Mouse (Mus musculus) midbrain, embryonic 13.5 days (tissue): ENCODE results near the gene Dusp11. TPM values are rescaled to one million over a fixed set of nuclear protein-coding genes. Genes with fewer than 3 reads are reported as not detected.
"Not testable (repeated sequence)": the region's sequence is repeated elsewhere in the genome, so short reads cannot be mapped to it uniquely, and the experiment has no call there.

Source experiments
- ATAC-seq: fragments of 200-750 bp; cut with Nextera tagmentation; 2 replicates; pipeline ENCODE4 v1.8.0; 2017; ENCODE audit warnings: mild to moderate bottlenecking, moderate TSS enrichment, moderate library complexity
- H3K27ac ChIP-seq: fragments of 300-500 bp; sonication (generic); 2 replicates; pipeline ENCODE4 v1.5.1; 2015; ENCODE audit warnings: inconsistent platforms, mild to moderate bottlenecking, moderate library complexity
- H3K27me3 ChIP-seq: fragments of 300-500 bp; sonication (generic); 2 replicates; pipeline ENCODE4 v1.6.1; 2015; ENCODE audit warnings: mild to moderate bottlenecking, inconsistent platforms
- H3K36me3 ChIP-seq: fragments of 300-500 bp; sonication (generic); 2 replicates; pipeline ENCODE4 v1.6.1; 2015; ENCODE audit warnings: mild to moderate bottlenecking, inconsistent platforms
- H3K4me1 ChIP-seq: fragments of 300-500 bp; sonication (generic); replicated peaks from 2 replicates; pipeline ENCODE4 v1.6.1; 2015; ENCODE audit warnings: inconsistent platforms
- H3K4me2 ChIP-seq: fragments of 300-500 bp; sonication (generic); replicated peaks from 2 replicates; pipeline ENCODE4 v1.6.1; 2015; ENCODE audit warnings: moderate library complexity, mild to moderate bottlenecking, inconsistent platforms
- H3K4me3 ChIP-seq: fragments of 300-500 bp; sonication (generic); replicated peaks from 2 replicates; pipeline ENCODE4 v1.5.1; 2015; ENCODE audit warnings: mild to moderate bottlenecking, inconsistent platforms
- H3K9ac ChIP-seq: fragments of 300-500 bp; sonication (generic); replicated peaks from 2 replicates; pipeline ENCODE4 v1.6.1; 2015; ENCODE audit warnings: mild to moderate bottlenecking, inconsistent platforms
- H3K9me3 ChIP-seq: fragments of 300-500 bp; sonication (generic); 2 replicates; pipeline ENCODE4 v1.6.1; 2016; ENCODE audit warnings: mild to moderate bottlenecking, inconsistent platforms
- WGBS: fragments of 180-500 bp; shearing (Covaris S2); methylation state at CpG from one replicate; pipeline ENCODE4 v1.1.7; 2015; 5-methylcytosine and 5-hydroxymethylcytosine counted together
- polyA plus RNA-seq: library from polyadenylated mRNA; unstranded; fragments of >200 nt; fragmentation: Nextera tagmentation; extraction: Ambion mirVana; gene quantifications from 2 replicates; pipeline ENCODE4 v1.2.1, GENCODE M21; 2015

Dusp11 gene
- polyA plus RNA-seq, 1 experiment from 2014 or later: 51.3 TPM

DNA sequence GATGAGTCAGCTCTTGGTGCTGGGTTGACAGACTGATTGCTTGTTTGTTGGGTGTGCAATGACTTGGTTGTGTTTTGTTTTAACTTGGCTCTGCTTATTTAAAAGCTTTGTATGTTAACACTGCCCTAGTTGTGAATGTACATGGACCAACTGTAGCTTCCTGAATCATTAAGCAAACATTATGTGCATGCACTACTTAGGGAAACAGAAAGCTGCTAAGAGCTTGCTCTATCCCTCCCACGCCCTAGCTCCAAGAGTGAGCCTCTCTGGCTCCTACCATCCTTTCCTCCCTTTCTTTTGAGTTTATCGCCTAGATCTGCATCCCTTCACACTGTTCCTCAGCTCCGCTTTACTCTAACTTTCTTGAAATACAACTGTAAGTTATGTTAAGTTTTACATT lies 11.9 kb upstream of the Dusp11 start:
- no peak for ATAC-seq
- Histone ChIP-seq H3K36me3 (no peaks in the 10 kb centered on the region), H3K9me3 (no peaks in the 10 kb centered on the region), H3K4me2 (no peak overlapping the region), H3K9ac (no peak overlapping the region), H3K4me1 (no peaks in the 10 kb centered on the region), H3K4me3 (no peak overlapping the region), H3K27ac (no peak overlapping the region), H3K27me3 (no peaks in the 10 kb centered on the region)
- WGBS: 88% methylated on average over 3 of the region's 3 CpGs

DNA sequence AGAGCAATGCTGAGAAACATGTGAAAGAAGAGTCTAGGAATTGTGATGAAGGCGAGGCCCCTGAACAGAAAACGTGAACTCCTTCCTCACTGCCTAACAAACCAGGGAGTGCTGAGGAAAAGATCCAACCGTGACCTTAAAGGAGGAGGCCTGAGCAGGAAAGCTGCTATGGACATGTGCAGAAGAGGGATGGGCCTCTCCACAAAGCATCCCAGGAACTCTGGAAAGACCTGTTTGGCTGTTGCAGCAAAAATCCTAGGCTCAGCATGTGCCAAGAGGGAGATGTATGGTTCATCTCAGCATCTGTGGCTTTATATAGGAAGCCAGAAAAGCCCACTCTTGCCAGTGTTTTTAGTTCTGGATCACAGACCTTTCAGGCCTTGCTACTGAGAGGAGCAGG lies 11.2 kb upstream of the Dusp11 start:
- Histone ChIP-seq H3K4me2 (no peak overlapping the region), H3K9ac (no peak overlapping the region), H3K27me3 (no peaks in the 10 kb centered on the region), H3K4me1 (no peaks in the 10 kb centered on the region), H3K9me3 (no peaks in the 10 kb centered on the region), H3K36me3 (no peaks in the 10 kb centered on the region), H3K4me3 (no peak overlapping the region), H3K27ac (no peak overlapping the region)
- WGBS: 79% methylated on average over 3 of the region's 3 CpGs
- ATAC-seq: no peak

GRCm38 (mm10) chr6:85969889-85970288 lies 8.4 kb upstream of the Dusp11 start:
- WGBS: 81% methylated on average over 2 of the region's 2 CpGs

DNA sequence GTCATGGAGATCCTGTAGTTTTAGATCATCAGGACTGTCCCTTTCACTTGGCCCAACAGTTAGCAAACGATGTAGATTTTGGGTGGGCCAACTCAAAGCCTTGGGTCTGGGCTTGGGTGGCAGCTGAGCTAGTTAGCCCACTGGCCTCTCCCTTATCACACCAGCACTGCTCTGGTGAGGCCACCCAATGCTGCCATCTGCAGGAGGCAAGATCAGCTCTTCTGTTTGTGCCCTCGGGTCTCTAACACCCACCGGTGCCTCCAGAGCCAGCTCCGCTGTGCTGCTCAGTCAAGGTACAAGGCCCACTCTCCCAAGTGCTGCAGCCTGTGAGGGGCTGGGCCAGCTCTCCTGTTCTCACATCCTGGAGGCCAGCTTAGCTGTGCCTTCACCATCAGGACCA lies 5.2 kb upstream of the Dusp11 start:
- Histone ChIP-seq H3K27me3 (no peaks in the 10 kb centered on the region), H3K27ac (no peak overlapping the region), H3K4me2 (no peak overlapping the region), H3K9ac (no peak overlapping the region), H3K4me1 (peaks cover 4% of the 10 kb centered on the region; the same call in 1 of the 2 replicates), H3K36me3 (no peaks in the 10 kb centered on the region), H3K9me3 (no peaks in the 10 kb centered on the region), H3K4me3 (no peak overlapping the region)
- 77% methylated on average over 4 of the region's 4 CpGs for WGBS
- no peak for ATAC-seq

More at GRCm38 (mm10) chr6:85969889-85970288, 8.4 kb upstream of the Dusp11 start:
- H3K27me3 ChIP-seq: no peaks in the 10 kb centered on the region
- no peak overlapping the region for H3K4me3 ChIP-seq
- no peak overlapping the region for H3K9ac ChIP-seq
- H3K4me1 ChIP-seq: no peaks in the 10 kb centered on the region
- no peaks in the 10 kb centered on the region for H3K36me3 ChIP-seq
- H3K27ac ChIP-seq: no peak overlapping the region
- no peak overlapping the region for H3K4me2 ChIP-seq
- no peak for ATAC-seq
- no peaks in the 10 kb centered on the region for H3K9me3 ChIP-seq

GRCm38 (mm10) chr6:85966081-85966480 lies 4.6 kb upstream of the Dusp11 start:
- not testable (repeated sequence) for H3K9ac ChIP-seq, H3K4me1 ChIP-seq, H3K36me3 ChIP-seq, H3K27ac ChIP-seq, ATAC-seq, H3K4me3 ChIP-seq, H3K27me3 ChIP-seq, H3K9me3 ChIP-seq, H3K4me2 ChIP-seq
- 47% methylated on average over 6 of the region's 6 CpGs for WGBS

GRCm38 (mm10) chr6:85957581-85957980 lies 3.9 kb downstream of the Dusp11 start:
- H3K9ac ChIP-seq: no peak overlapping the region
- H3K4me1 ChIP-seq: peaks cover 24% of the 10 kb centered on the region
- no peaks in the 10 kb centered on the region for H3K9me3 ChIP-seq
- no peak overlapping the region for H3K4me3 ChIP-seq
- WGBS: 95% methylated on average over 3 of the region's 3 CpGs
- peaks cover 43% of the 10 kb centered on the region for H3K36me3 ChIP-seq
- no peak overlapping the region for H3K27ac ChIP-seq
- no peak overlapping the region for H3K4me2 ChIP-seq
- no peaks in the 10 kb centered on the region for H3K27me3 ChIP-seq
- no peak for ATAC-seq

DNA sequence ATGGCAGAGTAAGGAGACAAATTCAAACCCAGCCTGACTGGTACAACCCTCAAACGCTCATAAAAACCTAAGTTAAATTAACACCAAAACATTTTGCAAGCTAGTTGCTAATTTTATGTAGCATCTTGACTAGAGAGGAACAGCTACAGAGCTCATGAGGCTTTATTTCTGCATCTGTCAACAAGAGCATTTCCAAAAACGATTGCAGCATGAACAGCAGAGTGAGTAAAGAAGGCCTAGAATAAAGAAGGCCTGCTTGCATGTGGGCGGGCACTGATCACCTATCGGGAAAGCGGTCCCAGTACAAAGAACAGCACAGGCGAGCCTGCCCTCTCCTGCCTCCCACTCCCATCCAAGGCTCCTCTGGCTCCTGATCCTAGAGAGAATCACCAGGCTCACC lies 12.9 kb downstream of the Dusp11 start:
- no peaks in the 10 kb centered on the region for H3K27me3 ChIP-seq
- no peak overlapping the region for H3K4me2 ChIP-seq
- peaks cover 87% of the 10 kb centered on the region for H3K36me3 ChIP-seq
- H3K4me1 ChIP-seq: no peaks in the 10 kb centered on the region
- no peak overlapping the region for H3K27ac ChIP-seq
- 89% methylated on average over 6 of the region's 6 CpGs for WGBS
- no peak overlapping the region for H3K9ac ChIP-seq
- H3K9me3 ChIP-seq: no peaks in the 10 kb centered on the region
- H3K4me3 ChIP-seq: no peak overlapping the region
- ATAC-seq: no peak

DNA sequence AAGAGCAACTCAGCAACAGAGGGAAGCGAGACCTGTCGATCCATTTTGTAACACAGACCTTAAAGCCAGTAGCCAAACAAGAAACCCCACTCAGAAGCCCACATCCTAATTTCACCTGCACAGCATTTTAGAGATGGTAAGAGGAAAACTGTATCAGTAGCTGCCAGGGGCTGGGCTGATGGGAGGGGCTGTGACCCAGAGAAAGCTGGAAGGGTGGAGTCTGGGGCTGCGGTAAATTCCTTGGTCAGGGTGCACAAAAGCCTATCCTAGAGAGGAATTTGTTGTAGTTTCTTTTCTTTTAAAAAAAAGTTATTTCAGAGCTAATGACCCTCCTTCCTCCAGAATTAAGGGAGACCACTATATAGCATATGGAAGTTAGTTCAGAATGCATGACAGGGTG lies 19.0 kb downstream of the Dusp11 start:
- no peaks in the 10 kb centered on the region for H3K27me3 ChIP-seq
- no peak overlapping the region for H3K4me2 ChIP-seq
- no peaks in the 10 kb centered on the region for H3K4me1 ChIP-seq
- 93% methylated on average over 3 of the region's 3 CpGs for WGBS
- no peak overlapping the region for H3K9ac ChIP-seq
- H3K36me3 ChIP-seq: peaks cover 48% of the 10 kb centered on the region
- H3K27ac ChIP-seq: no peak overlapping the region
- no peak for ATAC-seq
- H3K4me3 ChIP-seq: no peak overlapping the region
- H3K9me3 ChIP-seq: no peaks in the 10 kb centered on the region

- no peaks in the 10 kb centered on the region for H3K27me3 ChIP-seq
- no peak overlapping the region for H3K27ac ChIP-seq
- no peak overlapping the region for H3K4me3 ChIP-seq
- no peak for ATAC-seq
- H3K9me3 ChIP-seq: no peaks in the 10 kb centered on the region
- H3K36me3 ChIP-seq: peaks cover 14% of the 10 kb centered on the region
- WGBS: 84% methylated on average over 10 of the region's 10 CpGs
- H3K9ac ChIP-seq: no peak overlapping the region
- no peak overlapping the region for H3K4me2 ChIP-seq
- H3K4me1 ChIP-seq: peaks cover 3% of the 10 kb centered on the region; the same call in 1 of the 2 replicates
Measured at GRCm38 (mm10) chr6:85938701-85939100, 22.8 kb downstream of the Dusp11 start.

GRCm38 (mm10) chr6:85936508-85937465 lies 24.7 kb downstream of the Dusp11 start:
- H3K27me3 ChIP-seq, H3K9me3 ChIP-seq, H3K36me3 ChIP-seq, H3K4me1 ChIP-seq, H3K27ac ChIP-seq: not testable (repeated sequence)
- peak; percentile 98 for ATAC-seq
- H3K4me2 ChIP-seq: peak overlapping the region; percentile 51
- peak overlapping the region; percentile 54 for H3K9ac ChIP-seq
- H3K4me3 ChIP-seq: peak overlapping the region; percentile 46
- 1% methylated on average over 49 of the region's 50 CpGs for WGBS

- Histone ChIP-seq H3K9me3 (no peaks in the 10 kb centered on the region), H3K4me1 (peaks cover 3% of the 10 kb centered on the region; the same call in 1 of the 2 replicates), H3K27ac (no peak overlapping the region), H3K4me2 (no peak overlapping the region), H3K4me3 (no peak overlapping the region), H3K36me3 (peaks cover 13% of the 10 kb centered on the region), H3K9ac (no peak overlapping the region), H3K27me3 (no peaks in the 10 kb centered on the region)
- ATAC-seq: no peak
- 60% methylated on average over 3 of the region's 3 CpGs for WGBS
Measured at GRCm38 (mm10) chr6:85935646-85936045, 25.8 kb downstream of the Dusp11 start.

GRCm38 (mm10) chr6:85934047-85934446 lies 27.4 kb downstream of the Dusp11 start:
- Histone ChIP-seq H3K36me3 (peaks cover 29% of the 10 kb centered on the region), H3K27ac (no peak overlapping the region), H3K27me3 (no peaks in the 10 kb centered on the region), H3K4me1 (peaks cover 3% of the 10 kb centered on the region; the same call in 1 of the 2 replicates), H3K4me2 (no peak overlapping the region), H3K9me3 (no peaks in the 10 kb centered on the region), H3K9ac (no peak overlapping the region), H3K4me3 (no peak overlapping the region)
- 86% methylated on average over 8 of the region's 8 CpGs for WGBS
- no peak for ATAC-seq
